In the genomic region with DNA sequence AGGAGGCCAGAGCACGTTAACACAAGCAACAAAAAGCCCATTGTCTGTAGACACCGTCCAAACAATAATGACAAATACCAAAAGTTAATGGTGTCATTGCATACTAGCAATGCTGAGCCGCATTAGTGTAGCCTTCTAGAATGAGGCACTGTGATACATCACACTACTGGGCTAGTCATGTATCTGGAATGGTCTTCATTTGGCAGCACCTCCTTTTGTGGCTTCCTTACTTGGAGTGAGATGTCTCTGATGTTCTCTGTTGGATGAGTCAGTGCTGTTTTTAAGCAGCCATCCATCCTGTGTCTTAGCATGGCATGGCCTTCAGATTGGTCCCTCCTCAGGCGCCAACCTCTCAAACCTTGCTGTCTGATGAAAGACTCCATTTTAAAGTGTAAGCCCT, we compare ENCODE assay signal across 22 mouse cellular contexts. TPM values are rescaled to one million over a fixed set of nuclear protein-coding genes. Genes with fewer than 3 reads are reported as not detected.
DNase-seq lines count a peak whose midpoint lies in the region; ATAC-seq lines count a peak whose summit lies in the region.
"Had no signal": no experiment of that assay in that cellular context is flagged by ENCODE, and none has a peak within 500 bp of the region (broad histone marks: within the 10 kb centered on the region; RNA-seq: fewer than 3 reads in every experiment).

No protein-coding gene starts in this region.

- H3K36me3 ChIP-seq in neural tube, embryonic 15.5 days = peaks cover 12% of the 10 kb centered on the region; the same call in 1 of the 2 replicates

- no peaks in the 10 kb centered on the region for H3K27me3 ChIP-seq in neural tube, embryonic 15.5 days (replicated peaks)
- H3K27me3 ChIP-seq: embryonic facial prominence, embryonic 12.5 days; forebrain, embryonic 12.5 days; heart, embryonic 15.5 days; hindbrain, embryonic 13.5 days had no signal

- peak; percentile 57 for DNase-seq in adrenal gland, postnatal 14 days
- no peak for DNase-seq in adrenal gland, adult 18-20 months (ENCODE audit: low spot score in 2 of 2)
- DNase-seq in 3134 (ENCODE audit: extremely low read depth, insufficient read length, low spot score) (peak; percentile 81), 3T3-L1 (ENCODE audit: low read depth, low spot score) (peak; percentile 92)
- peak; percentile 47 to 50 for DNase-seq in adrenal gland, postnatal 36 days
- no peak for DNase-seq in left cerebral cortex, postnatal 25 days (ENCODE audit: low spot score in 2 of 2)
- DNase-seq: cerebellum, adult 11-12 months; cerebellum, adult 9-10 months; cerebellum, postnatal 25 days; gastrocnemius, adult 2 months; gastrocnemius, postnatal 36 days; heart, postnatal 14 days; kidney, adult 11 months; kidney, adult 9 months had no signal

- no peak overlapping the region for H3K27ac ChIP-seq in neural tube, embryonic 15.5 days (replicated peaks)
- H3K27ac ChIP-seq: embryonic facial prominence, embryonic 12.5 days; forebrain, embryonic 12.5 days; gastrocnemius, adult 2 months; heart, embryonic 10.5 days; heart, embryonic 15.5 days; hindbrain, embryonic 13.5 days; hindbrain, postnatal 0 days had no signal

- H3K9ac ChIP-seq in neural tube, embryonic 15.5 days (replicated peaks) = no peak overlapping the region
- H3K9ac ChIP-seq: embryonic facial prominence, embryonic 12.5 days; forebrain, embryonic 12.5 days; heart, embryonic 15.5 days; hindbrain, embryonic 13.5 days had no signal

- 85% methylated on average over 4 of the region's 4 CpGs for WGBS in neural tube, embryonic 15.5 days

- no peaks in the 10 kb centered on the region for H3K4me1 ChIP-seq in neural tube, embryonic 15.5 days
- H3K4me1 ChIP-seq: embryonic facial prominence, embryonic 12.5 days; forebrain, embryonic 12.5 days; heart, embryonic 10.5 days; heart, embryonic 15.5 days; hindbrain, embryonic 13.5 days had no signal

- no peak overlapping the region for H3K4me2 ChIP-seq in neural tube, embryonic 15.5 days
- H3K4me2 ChIP-seq: embryonic facial prominence, embryonic 12.5 days; forebrain, embryonic 12.5 days; heart, embryonic 15.5 days; hindbrain, embryonic 13.5 days had no signal

- H3K9me3 ChIP-seq in neural tube, embryonic 15.5 days (replicated peaks) = no peaks in the 10 kb centered on the region
- H3K9me3 ChIP-seq: embryonic facial prominence, embryonic 12.5 days; forebrain, embryonic 12.5 days; heart, embryonic 10.5 days; heart, embryonic 15.5 days; hindbrain, embryonic 13.5 days had no signal

- H3K4me3 ChIP-seq in neural tube, embryonic 15.5 days (replicated peaks) = no peak overlapping the region
- H3K4me3 ChIP-seq: embryonic facial prominence, embryonic 12.5 days; forebrain, embryonic 12.5 days; gastrocnemius, adult 2 months; heart, embryonic 10.5 days; heart, embryonic 15.5 days; hindbrain, embryonic 13.5 days had no signal

- no peak for ATAC-seq in neural tube, embryonic 15.5 days (ENCODE audit: low FRiP score)
- ATAC-seq: forebrain, embryonic 16.5 days; hindbrain, postnatal 0 days had no signal

- intact Hi-C loops in left cerebral cortex, postnatal 25 days (cut with DNase I) = no loop called here

RNA-seq across cellular contexts. Expression of a gene that starts 42.1 kb away (rescaled TPM):
- 73.2 and 74.4 TPM in 2 replicates for total RNA-seq in adrenal gland, postnatal 14 days (2021)
- 10 to 100 TPM; 43.5 to 91.1 TPM for total RNA-seq in adrenal gland, adult 18-20 months (2021)
- 10 to 100 TPM; 43.0 to 78.1 TPM for total RNA-seq in adrenal gland, postnatal 36 days (2021)
- total RNA-seq in left cerebral cortex, postnatal 25 days (2021) = 10 to 100 TPM; 39.5 to 51.3 TPM
- 17.8 and 18.1 TPM in 2 replicates for polyA plus RNA-seq in neural tube, embryonic 15.5 days (2015; fragmentation: Nextera tagmentation; extraction: Ambion mirVana)

RNA-seq across cellular contexts. Expression of a gene that starts 51.7 kb away (rescaled TPM):
- 54.8 and 58.1 TPM in 2 replicates for total RNA-seq in adrenal gland, postnatal 14 days (2021)
- total RNA-seq in adrenal gland, adult 18-20 months (2021) = 10 to 100 TPM; 47.2 to 74.5 TPM
- 10 to 100 TPM; 49.3 to 60.3 TPM for total RNA-seq in adrenal gland, postnatal 36 days (2021)
- 10 to 100 TPM; 69.7 to 70.1 TPM for total RNA-seq in left cerebral cortex, postnatal 25 days (2021)
- 29.2 and 38.0 TPM in 2 replicates for polyA plus RNA-seq in neural tube, embryonic 15.5 days (2015; fragmentation: Nextera tagmentation; extraction: Ambion mirVana)

Comparison
In these comparisons a context has a peak if more than half of its experiments do, and no peak if none do; other contexts are left out.
1. DNase-seq: peak in adrenal gland, postnatal 14 days (single experiment), 3134 (single experiment), 3T3-L1 (single experiment) and adrenal gland, postnatal 36 days (2 of 2); none in adrenal gland, adult 18-20 months (0 of 2) and left cerebral cortex, postnatal 25 days (0 of 2).